Mouse (Mus musculus) ES-CJ7 (cell line): ENCODE measurements at regions not wholly inside any gene's neighbourhood (a gene's known extent, or its start where the extent isn't known, plus 50 kb on each side); places are given as distances from the start of the nearest gene placed in this dataset.

Source experiments
- DNase-seq: peaks from one replicate; pipeline ENCODE4 v3.0.0; 2011; ENCODE audit warnings: low read depth, low spot score

- DNase-seq = peak; percentile 68
Observed at GRCm38 (mm10) chr11:44330851-44331773, 68.8 kb upstream of the Il12b start.

- no peak for DNase-seq
Observed at GRCm38 (mm10) chr11:44331774-44332129, 68.1 kb upstream of the Il12b start.

- DNase-seq = no peak
Observed at GRCm38 (mm10) chr11:44340531-44340930, 59.3 kb upstream of the Il12b start.

- DNase-seq = no peak
Observed at GRCm38 (mm10) chr11:44348308-44348707, 51.6 kb upstream of the Il12b start.

- no peak for DNase-seq
Observed at GRCm38 (mm10) chr11:44349546-44349945, 50.3 kb upstream of the Il12b start.
